Mouse (Mus musculus) urinary bladder, postnatal 14 days (tissue): ENCODE measurements around the gene Hyal2.
A peak's percentile ranks its signal among the peaks of the same experiment; 100 is the strongest.

Experiments
- DNase-seq: peaks from one replicate; pipeline ENCODE4 v3.0.0; 2021; ENCODE audit warnings: low spot score

The Hyal2 gene

DNA sequence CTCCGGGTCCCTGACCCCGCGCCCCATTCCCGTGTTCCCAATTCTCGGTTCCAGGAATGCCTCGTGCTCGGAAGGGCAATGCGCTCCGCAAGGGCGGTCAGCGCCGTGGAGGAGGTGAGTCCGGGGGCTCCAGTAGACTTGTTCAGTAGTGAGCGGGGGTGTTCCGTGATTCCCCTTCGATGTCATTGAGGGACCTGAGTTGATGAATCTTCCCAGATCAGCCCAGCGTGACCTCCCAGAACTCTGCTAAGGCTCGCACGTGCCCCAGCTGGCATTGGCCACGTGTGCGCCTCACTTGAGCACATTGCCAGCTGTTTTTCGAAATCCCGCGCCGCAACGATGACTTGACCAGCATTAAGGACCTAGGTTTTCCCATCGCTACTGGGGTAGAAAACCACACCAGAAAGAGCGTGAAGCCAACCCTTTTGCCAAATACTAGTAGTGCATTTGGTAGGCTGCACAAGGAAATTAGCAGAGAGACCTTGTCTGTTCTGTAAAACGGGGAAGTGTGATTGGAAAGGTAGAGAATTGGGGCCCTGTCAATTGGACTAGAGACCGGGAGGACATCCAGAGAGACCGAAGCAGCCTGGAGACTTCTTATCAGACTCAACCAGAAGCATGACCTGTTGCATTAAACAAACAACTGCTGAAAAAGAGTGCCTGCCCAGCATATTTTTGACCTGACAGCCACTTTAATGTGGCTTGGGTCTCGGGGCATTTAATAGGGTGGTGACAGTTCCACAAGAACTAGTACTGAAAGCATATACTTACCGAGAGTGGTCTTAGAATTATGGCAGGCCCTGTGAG lies 20.3 kb downstream of the Hyal2 start:
- DNase-seq: no peak

DNA sequence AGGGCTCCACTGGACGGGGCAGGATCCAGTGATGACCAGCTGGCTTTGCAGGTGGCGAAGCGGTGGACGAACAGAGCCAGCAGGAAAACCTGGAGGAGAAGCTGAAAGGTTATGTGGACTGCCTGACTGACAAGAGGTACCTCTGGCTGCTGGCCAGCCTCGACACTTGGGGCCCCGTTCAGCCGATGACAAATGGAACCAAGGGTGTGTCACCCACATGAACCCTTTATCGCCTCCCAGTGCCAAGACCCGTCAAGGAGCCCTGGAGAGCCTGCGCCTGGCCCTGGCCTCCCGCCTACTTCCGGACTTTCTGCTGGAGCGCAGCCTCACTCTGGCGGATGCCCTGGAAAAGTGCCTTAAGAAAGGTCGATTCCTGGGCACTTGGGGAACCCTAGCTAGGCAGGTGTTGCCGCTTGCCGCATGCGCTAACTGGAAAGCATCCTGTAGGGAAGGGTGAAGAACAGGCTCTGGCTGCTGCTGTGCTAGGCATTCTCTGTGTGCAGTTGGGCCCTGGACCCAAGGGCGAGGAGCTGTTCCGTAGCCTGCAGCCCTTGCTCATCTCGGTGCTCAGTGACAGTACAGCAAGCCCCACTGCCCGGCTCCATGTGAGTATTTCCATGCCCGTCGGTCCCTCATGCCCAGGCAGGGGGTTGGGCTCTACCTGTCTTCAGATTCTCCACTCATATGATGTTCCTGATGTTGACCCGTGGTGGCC lies 22.5 kb downstream of the Hyal2 start:
- no peak for DNase-seq

DNA sequence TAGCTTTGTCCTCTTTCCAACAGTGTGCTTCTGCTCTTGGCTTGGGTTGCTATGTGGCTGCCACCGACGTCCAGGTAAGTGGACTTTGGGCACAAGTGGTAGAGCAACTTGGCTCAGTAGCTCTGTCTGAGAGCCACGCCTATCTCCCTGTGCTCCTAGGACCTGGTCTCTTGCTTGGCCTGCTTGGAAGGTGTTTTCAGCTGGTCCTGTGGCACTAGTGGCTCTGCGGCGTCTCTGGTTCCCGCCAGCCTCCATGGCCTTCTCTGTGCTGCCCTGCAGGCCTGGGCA lies 23.0 kb downstream of the Hyal2 start:
- no peak for DNase-seq

DNA sequence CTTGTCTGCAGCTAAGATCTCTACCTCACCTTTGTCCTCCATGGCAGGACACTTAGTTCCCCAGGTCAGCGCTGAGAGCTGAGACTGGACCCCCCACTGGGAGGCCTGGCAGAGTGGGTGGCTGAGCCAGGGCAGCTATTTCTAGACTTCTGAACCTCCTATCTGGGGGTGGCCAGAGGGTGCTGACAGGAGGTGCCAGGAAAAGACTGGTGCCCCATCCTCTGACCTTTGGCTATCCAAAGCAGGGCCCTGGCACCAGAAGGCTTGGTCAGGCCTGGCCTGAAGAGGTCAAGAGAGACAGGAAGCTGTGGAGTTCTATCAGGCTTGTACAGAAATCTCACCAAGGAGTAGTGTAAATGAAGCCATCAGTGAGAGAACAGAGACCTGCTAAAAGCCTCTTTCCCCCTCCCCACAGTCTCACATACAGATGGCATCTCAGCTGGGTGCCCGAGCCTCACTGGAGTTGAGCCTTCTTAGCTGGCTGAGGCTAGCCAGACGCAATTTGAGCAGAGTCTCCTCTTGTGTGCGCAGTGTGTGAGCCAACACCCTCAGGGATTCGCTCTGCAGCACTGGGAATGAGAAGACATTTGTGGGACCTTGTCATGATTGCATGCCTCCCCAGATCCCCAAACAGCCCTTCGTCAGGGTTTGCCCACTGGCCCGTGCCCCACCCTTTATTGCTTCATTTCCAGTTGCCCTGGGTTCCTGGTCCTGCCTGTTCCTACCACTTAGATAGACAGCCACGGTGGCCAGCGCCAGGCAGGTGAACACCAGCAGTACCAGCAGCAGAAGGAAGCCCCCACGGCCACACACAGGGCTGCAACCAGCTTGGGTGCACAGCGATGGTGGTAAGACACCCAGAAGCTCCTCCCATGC lies 25.6 kb downstream of the Hyal2 start:
- DNase-seq: no peak

DNA sequence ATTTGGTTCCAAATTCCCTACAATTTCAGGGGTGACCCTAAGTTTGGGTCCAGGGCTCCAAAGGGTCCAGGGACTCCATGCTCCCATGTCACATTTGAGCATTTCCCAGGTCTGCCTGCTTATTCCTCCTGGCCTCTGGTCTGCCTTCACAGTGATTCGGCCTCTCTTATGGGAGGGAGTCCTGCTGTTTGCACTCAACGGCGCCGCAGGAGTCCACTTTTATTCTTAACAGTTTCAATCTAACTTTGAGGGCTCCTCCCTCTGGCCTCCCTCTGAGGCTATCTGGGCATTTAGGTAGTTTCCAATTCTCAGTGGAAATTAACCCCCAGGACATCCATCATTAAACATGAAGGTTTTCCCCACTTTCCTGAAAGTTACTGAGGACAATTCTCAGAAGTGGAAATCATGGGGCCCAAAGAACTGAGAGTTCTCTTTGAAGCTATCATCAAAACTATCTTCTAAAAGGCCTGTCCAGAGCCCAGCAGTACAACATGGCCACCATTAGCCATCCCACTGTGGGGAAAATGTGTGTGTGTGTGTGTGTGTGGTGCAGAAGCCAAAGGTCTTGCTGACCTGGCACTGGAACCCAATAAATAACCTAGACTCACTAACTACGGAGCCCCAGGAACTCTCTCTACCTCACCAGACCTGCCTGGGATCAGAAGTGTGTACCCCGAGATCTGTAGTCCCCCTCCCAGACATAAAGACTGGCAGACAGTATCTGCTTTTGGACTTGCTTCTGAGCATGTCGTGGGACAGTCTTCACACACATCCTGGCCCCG lies 26.7 kb downstream of the Hyal2 start:
- no peak for DNase-seq

DNA sequence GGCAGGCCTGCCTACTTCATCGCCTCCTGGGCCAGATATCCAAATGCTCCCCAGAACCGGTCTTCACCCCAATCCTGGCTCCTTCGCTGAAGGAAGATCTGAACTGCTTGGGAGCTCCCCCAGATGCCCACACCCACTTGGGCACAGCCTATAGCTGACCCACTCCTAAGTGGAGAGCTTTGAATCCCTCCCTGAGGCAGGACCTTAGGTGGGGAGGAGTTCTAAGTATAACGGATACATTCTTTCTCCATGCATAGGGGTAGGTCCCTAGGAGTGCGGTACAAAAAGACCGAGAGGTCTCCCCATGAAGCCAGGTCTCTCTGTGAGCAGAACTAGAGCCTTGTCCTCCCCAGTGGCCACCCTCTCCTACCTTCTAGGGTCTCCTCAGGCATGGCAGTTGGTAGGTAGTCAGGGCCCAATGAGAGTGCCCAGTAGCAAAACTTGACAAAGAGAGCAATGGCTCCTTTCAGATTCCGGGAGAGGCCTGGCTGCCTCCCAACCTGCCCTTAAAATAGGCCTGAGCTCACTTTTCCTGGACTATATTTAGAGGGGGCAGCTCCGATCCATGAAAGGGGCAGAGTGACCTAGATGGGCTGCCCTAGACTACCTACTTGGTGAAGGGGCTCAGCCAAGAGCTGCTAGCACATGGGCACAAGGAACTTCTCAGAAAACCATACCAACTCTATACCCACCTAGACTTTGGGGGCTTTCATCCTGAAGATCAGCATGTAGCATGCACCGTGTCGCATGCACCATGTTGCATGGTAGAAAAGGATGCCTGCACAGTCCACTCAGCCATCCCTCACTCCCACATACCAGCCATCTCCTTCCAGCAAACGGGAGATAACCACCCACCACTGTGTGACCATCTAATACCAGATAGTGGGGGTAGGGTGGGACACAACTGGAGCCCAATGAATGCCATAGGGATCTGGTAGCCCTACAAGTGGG lies 29.1 kb downstream of the Hyal2 start:
- DNase-seq: no peak

DNA sequence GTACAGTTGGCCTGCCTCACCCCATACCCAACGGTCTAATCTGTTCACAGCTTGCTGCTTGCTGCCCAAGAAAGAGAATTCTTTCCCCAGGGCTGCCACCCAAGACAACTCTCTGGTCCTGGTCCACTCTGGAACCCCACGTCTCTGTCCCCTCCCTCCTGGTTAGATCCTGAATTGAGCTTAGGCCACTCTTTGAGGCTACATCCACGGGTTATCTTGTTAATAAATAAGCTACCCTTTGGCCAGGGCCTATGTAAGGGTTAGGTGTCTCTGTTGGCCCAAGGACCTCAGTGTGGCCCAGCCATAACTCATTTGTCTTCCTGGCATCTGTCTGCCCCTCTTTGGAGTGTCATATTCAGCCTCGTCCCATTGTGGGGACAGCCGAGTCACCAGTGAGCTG lies 30.6 kb downstream of the Hyal2 start:
- no peak for DNase-seq

DNA sequence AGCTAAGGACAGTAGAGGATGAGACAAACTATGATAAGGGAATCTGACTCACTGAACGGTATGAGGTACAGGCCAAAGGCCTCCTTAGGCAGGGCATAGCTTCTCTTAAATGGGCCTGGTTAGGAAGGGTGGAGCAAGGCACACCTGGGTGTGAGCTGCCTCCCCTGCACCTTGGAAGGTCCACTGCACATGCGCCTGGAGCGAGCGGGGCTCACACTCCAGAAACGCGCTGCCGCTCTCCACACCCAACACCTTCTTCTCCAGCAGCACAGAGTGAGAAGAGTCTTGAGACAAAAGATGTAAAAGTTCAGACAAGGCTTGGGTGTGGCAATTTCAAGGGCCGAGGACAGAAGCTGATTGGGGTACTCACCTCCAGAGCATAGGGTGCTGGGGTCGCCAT lies 31.7 kb downstream of the Hyal2 start:
- no peak for DNase-seq

DNA sequence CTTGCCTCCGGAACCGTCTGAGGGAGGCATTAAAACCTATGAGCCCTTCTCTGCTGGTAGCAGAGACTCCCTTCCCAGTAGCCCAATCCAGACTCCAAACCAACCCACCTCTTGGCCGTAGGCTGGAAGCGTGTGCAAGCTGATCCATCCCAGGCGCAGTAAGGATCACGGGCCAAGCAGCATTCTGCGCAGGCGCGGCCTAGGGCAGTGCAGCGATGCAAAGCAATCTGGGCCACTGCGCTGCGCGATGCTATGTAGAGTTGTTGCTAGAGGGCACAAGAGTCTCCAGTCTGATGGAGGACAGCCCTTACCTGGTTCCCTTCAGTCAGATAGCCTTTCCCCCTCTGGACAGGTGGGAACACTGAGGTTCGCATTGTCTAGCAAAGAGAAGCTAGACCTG lies 32.1 kb downstream of the Hyal2 start:
- DNase-seq: no peak

DNA sequence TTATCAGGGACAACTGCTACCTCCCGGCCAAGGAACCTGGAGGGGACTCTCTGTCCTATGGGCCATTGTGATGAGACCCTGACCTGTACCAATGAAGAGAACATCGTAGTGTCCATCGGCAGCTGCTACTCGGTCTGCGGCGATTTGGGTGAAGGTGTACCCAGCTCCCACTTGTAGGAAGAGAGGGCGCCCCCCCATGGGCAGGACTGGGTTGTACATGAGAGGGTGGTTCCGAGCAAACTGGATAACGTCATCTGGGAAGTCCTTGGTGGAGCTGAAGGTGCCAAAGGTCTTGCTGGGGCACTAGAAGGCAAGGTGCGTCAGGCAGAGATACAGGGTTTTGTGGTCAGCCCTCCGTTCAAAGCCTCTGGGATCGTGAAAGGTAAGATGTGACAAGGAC lies 33.0 kb downstream of the Hyal2 start:
- DNase-seq: no peak

DNA sequence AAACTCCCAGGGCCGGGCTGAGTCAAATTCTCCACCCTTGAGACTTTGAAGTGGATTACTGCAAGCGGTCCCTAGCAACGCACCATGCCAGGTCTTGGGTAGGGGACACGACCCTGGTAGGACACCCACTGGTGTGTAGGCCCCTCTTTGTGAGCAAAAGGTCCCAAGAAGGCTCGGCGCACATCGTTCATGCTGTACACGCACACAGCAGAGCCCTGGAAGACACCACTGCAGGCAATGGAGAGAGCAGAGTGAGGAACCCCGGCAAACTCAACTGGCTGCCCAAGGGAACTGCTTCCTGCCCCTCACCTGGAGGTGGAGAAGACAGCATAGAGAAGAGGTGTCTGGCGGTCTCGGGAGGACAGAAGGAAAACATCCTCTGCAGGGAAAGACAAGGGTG lies 33.5 kb downstream of the Hyal2 start:
- DNase-seq: no peak

DNA sequence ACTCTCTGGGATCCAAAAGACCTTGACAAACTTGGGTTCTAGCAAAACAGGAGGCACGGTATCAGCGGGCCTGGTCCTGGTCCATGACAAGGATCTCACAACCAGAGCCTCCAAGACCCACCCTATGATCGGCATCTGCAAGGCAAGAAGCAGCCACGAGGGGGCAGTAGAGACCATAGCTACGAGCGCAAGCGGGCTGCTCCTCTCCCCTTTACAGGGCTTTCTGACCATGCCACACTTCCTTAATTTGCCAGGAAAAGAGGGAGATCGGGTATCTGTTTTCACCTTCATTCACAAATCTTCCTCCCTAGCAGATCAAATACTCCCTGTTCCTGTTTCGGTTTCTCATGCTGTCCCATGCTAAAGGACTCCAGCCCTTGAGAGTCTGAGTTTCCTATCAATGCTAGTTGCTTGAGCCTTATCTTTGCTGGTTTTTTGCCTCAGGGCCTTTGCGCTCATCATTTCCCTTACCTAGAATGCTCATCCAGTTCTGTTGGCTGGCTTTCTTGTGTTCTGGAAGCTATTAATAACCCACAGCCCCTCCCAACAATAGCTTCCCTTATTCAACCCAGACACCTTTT lies 34.4 kb downstream of the Hyal2 start:
- peak; percentile 94 for DNase-seq

DNA sequence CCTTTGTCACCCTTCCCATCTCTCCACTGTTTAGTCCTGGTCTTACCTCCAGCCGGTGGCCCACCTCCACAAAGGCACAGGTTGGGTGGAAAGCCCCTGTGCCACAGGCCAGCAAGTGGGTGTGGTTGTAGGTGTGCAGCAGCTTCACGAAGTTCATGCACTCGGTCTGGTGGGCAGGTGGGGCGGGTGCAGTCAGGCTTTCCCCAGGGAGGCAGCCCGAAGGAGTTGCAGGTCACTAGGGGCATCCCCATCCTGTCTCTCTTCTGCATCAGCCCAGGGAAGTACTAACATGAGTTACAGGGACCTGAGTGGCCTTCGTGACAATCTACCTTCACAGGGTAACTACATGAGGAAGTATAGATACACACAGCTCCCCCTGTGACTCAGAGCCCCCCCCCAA lies 35.5 kb downstream of the Hyal2 start:
- DNase-seq: no peak

DNA sequence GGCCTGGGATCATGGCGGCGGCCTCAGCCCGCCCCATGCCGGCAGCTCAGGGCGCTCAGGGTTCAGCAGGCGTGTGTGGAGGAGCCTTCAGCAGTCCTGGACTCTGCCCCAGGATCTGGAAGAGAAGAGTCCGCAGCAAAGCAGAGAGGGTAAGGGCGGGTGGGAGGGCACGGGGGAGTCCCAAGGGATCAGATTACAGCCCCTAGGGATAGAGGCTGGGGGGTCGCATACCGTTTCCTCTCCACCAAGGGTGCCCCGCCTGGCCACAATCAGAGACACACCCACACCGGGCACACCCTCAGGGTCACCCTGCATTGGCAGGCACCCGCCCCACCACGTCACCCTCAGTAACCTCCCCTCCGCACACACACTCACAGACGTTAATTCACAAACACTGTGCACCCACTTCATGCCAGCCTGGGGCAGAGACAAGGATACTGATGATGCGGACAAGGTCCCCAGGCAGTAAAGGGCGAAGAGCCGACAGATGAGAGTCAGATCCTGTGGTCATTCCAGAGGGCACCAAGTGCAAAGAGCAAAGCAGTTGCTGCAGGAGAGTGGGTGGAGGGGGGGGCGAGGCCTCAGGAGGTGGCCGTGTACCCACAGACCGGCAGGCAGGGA lies 37.4 kb downstream of the Hyal2 start:
- peak; percentile 59 for DNase-seq

DNA sequence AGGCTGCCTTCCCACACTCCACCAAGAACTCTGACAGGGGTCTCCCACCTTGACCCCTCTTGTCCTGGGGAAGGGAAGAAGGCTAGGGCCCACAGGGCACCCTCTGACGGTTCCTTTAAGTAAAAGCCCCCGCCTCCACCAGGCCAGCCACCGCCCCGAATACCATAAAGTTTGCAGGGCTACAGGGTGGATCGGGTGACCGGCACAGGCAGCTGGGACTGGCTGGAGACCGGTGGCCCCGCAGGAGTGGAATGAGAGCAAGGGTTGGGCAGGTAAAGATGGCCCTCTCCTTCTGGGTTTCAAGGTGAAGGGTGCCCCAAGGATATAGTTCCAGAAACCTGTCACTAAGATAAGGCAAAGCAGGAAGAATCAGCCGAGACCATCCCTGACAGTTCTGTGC lies 38.8 kb downstream of the Hyal2 start:
- peak; percentile 61 for DNase-seq

DNA sequence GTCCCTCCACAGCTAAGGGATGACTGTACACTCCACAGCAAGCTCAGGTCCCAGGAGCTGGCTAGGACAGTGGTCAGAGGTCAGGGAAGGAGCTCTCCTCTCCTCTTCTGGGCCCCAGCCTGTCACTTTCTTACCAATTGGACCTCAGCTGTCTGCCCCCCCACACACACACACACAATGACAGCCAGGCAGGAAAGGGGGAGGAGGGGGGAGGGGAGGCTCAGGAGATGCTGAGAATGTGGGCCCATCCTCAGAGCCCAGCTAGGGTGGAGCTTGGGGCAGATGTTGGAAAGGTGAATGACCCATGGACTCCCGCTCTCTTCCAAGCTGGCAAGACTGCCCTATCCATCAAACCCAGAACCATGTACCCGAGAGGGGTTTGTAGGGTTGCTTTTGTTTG lies 39.3 kb downstream of the Hyal2 start:
- DNase-seq: no peak

DNA sequence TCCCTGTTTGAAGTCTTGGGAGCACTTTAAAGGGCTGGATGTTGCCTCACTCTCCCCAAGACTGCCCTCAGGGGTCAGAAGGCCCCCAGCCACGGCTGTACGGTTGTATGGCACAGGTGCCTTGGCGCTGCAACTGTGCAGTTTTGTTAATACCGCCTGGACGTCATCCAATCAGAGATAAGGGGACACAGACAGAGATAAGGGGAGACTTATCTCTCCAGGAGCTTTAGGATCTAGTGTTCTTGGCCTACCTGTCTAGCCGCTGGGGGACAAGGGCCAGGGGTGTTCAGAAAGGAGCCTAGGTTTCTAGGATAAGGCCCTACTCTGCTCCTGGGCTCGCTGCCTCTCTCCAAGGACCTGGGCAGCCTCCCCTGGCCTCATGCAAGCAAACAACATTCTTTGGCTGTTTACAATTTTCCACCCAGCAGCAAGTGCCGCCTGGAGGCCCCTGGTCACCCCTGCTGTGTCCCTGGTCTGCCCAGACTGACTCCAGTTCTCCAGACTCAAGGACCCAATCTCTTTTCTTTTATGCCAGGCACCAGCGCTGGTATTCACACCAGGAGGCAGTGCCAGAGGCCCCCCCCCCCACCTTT lies 40.0 kb downstream of the Hyal2 start:
- no peak for DNase-seq

DNA sequence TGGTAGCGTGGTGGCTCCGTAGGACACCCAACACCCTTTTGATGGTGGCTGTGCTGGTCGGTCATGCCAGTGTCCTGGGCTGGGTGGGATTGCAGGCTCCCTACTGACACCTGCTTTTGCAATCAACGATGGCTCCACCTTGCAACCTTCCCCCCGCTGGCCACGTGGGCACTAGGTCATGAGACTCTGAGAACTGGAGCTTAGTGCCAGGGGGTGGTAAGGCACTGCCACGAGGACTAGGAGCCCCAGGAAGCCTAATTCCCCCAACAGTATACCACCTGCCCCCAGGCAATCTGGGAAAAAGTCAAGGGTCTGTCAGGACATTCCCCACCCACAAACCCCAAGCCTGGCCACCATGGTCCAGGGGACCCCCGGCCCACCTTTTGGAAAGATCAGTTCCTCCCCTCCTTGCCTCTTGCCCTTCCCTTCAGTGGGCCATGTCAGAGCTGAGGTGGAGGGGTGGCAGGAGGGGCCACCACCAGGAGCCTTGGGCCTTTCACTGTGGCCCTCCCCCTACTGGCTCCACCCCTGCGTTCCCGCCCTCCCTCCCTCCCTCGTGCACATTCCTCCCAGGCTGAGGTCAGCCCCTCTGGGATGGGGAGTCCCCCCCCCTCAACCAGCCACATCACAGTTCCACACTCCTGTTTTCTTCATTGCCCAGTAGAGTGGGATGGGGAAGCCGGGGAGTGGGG lies 41.1 kb downstream of the Hyal2 start, which contains the start of gene Sema3b:
Sema3b (minus strand) TSS at position 489 of the 692 bp plus-strand sequence.
- peak; percentile 39 for DNase-seq

DNA sequence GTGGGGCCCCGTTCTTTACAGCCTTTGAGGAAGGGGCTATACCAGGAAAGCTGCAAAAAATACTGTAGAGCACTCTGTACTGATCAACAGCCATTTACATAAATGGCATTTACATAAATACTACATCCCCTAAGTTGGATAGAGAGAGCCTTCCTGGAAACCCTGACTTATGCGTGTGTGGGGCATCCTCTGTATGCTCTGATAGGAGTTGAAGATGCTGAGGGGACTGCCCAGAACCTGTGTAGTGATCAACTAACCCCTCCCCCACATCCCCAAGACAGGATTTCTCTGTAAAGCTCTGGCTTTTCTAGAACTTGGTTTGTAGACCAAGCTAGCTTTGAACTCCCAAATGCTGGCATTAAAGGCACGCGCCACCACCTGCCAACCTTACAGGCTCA lies 41.7 kb downstream of the Hyal2 start:
- no peak for DNase-seq
